Mouse (Mus musculus): ENCODE results near the gene Lsamp. TPM values are rescaled to one million over a fixed set of nuclear protein-coding genes. Genes with fewer than 3 reads are reported as not detected.

Lsamp gene
- polyA plus RNA-seq, 1 experiment from 2014 or later = 3.1 TPM

DNA sequence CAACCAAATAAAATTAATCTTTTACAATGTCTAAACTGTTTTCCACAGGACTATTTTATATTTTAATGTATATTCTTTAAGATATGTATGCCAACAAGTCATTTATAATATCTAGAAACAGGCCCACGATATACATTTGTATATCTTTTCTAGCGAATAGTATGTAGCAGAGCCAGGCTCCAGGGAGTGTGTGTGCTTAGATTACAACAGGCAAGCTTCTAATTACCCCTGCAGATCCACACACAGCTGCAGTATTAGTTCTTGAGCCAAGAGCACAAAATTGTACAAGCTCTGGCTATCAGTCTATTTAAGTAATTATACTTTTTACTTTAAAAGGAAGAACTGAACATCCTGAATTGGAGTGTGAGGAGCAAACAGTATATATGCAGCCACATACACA, 210.7 kb downstream of the Lsamp start:
- 57% methylated on average over 2 of the region's 2 CpGs for WGBS
- Histone ChIP-seq H3K27me3 (replicated peaks; ENCODE audit: control insufficient read depth, insufficient read depth, low read length) (no peaks in the 10 kb centered on the region), H3K4me3 (ENCODE audit: low read length) (no peak overlapping the region), H3K9me3 (ENCODE audit: control insufficient read depth, low read length) (no peaks in the 10 kb centered on the region), H3K27ac (ENCODE audit: low read length) (no peak overlapping the region), H3K36me3 (ENCODE audit: control insufficient read depth, insufficient read depth, low read length) (no peaks in the 10 kb centered on the region), H3K4me1 (ENCODE audit: control insufficient read depth, insufficient read depth, low read length) (no peaks in the 10 kb centered on the region), H3K9ac (ENCODE audit: low read depth, low read length) (no peak overlapping the region), H3K4me2 (ENCODE audit: low read depth, low read length) (no peak overlapping the region)
- ATAC-seq = no peak

- no peak overlapping the region for H3K4me3 ChIP-seq (ENCODE audit: low read length)
- H3K4me1 ChIP-seq (ENCODE audit: control insufficient read depth, insufficient read depth, low read length) = no peaks in the 10 kb centered on the region
- no peak overlapping the region for H3K9ac ChIP-seq (ENCODE audit: low read depth, low read length)
- no peak overlapping the region for H3K27ac ChIP-seq (ENCODE audit: low read length)
- ATAC-seq = no peak
- H3K36me3 ChIP-seq (ENCODE audit: control insufficient read depth, insufficient read depth, low read length) = no peaks in the 10 kb centered on the region
- no peaks in the 10 kb centered on the region for H3K27me3 ChIP-seq (replicated peaks; ENCODE audit: control insufficient read depth, insufficient read depth, low read length)
- H3K4me2 ChIP-seq (ENCODE audit: low read depth, low read length) = no peak overlapping the region
- WGBS = 46% methylated on average over 5 of the region's 5 CpGs
- no peaks in the 10 kb centered on the region for H3K9me3 ChIP-seq (ENCODE audit: control insufficient read depth, low read length)
Measured at GRCm38 (mm10) chr16:40228627-40229026, 244.5 kb downstream of the Lsamp start.

DNA sequence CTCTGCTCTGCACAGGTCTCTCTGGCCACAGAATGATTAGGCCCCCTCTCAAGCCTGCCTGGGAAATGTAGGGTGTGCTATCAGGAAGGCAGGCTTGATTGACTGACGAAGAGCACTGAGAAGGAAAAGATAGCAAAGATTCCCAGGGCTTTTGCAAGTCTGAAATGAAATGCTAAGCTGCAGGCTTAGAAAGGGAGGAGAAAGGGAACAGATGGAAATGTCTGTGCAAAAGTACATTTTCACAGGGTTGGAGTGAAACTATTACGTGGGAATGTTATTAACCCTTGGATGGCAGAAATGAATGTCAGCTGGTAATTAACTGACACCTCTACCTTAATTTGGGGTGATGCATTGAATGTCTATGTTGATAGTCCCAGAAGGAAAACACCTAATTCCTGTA, 248.9 kb downstream of the Lsamp start:
- ATAC-seq = no peak
- WGBS = 50% methylated on average over 2 of the region's 2 CpGs
- no peaks in the 10 kb centered on the region for H3K4me1 ChIP-seq (ENCODE audit: control insufficient read depth, insufficient read depth, low read length)
- H3K4me2 ChIP-seq (ENCODE audit: low read depth, low read length) = no peak overlapping the region
- H3K36me3 ChIP-seq (ENCODE audit: control insufficient read depth, insufficient read depth, low read length) = no peaks in the 10 kb centered on the region
- H3K4me3 ChIP-seq (ENCODE audit: low read length) = no peak overlapping the region
- no peak overlapping the region for H3K9ac ChIP-seq (ENCODE audit: low read depth, low read length)
- no peaks in the 10 kb centered on the region for H3K27me3 ChIP-seq (replicated peaks; ENCODE audit: control insufficient read depth, insufficient read depth, low read length)
- H3K9me3 ChIP-seq (ENCODE audit: control insufficient read depth, low read length) = no peaks in the 10 kb centered on the region
- H3K27ac ChIP-seq (ENCODE audit: low read length) = no peak overlapping the region

DNA sequence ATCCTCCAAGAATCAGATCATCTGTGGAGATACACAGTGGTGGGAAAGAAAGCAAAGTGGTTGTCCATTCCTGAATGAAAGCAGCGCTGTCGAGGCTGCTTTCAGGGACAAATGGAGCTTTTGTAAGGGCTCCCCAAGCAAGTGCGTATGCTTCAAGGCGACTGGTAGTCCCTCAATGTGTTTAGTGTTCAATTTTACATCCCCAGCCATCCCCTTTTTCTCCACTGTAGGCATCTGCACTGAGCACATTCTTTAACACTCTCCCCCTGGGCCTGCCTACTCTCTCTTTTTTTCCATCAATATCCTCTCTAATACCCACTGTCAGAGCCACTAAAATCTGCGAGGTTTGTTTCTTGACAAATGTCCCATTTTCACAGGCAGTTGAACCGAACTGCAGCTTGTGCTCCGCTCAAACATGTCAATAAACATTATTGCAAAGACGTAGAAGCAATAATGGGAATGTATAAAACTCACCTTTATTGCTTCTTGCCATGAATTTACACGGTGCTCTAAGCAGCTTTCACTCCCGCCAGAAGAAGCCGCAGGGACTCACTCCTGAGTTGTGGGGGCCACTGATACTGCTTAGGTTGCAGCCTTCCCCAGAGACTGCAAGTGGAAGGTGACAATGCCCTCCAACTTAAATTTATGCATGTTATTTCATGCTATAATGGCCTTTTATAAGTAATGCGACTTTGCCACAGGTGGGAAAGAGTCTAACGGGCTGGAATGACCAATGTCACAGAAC, 250.2 kb downstream of the Lsamp start:
- WGBS = 72% methylated on average over 13 of the region's 13 CpGs
- no peaks in the 10 kb centered on the region for H3K4me1 ChIP-seq (ENCODE audit: control insufficient read depth, insufficient read depth, low read length)
- H3K9me3 ChIP-seq (ENCODE audit: control insufficient read depth, low read length) = no peaks in the 10 kb centered on the region
- H3K27me3 ChIP-seq (replicated peaks; ENCODE audit: control insufficient read depth, insufficient read depth, low read length) = no peaks in the 10 kb centered on the region
- no peak overlapping the region for H3K9ac ChIP-seq (ENCODE audit: low read depth, low read length)
- H3K4me3 ChIP-seq (ENCODE audit: low read length) = no peak overlapping the region
- no peak overlapping the region for H3K27ac ChIP-seq (ENCODE audit: low read length)
- ATAC-seq = no peak
- no peaks in the 10 kb centered on the region for H3K36me3 ChIP-seq (ENCODE audit: control insufficient read depth, insufficient read depth, low read length)
- H3K4me2 ChIP-seq (ENCODE audit: low read depth, low read length) = no peak overlapping the region

DNA sequence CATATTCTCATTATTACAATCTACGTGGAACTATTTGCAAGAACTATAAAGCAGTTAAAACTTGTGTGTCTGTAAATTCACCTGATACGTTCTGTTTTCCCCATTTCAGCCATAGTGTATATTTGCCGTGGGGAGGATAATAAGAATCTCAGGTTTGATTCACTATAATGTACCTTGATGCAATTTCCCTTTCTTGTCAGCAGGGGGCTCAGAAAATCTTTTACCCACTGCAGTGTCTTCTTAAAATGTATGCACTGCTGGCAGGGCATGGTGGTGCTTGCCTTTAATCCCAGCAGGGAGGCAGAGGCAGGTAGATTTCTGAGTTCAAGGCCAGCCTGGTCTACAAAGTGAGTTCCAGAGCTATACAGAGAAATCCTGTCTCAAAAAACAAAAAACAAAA, 287.7 kb downstream of the Lsamp start:
- Histone ChIP-seq H3K9ac (ENCODE audit: low read depth, low read length) (no peak overlapping the region), H3K4me2 (ENCODE audit: low read depth, low read length) (no peak overlapping the region), H3K9me3 (ENCODE audit: control insufficient read depth, low read length) (no peaks in the 10 kb centered on the region), H3K4me3 (ENCODE audit: low read length) (no peak overlapping the region), H3K27ac (ENCODE audit: low read length) (no peak overlapping the region), H3K36me3 (ENCODE audit: control insufficient read depth, insufficient read depth, low read length) (no peaks in the 10 kb centered on the region), H3K27me3 (replicated peaks; ENCODE audit: control insufficient read depth, insufficient read depth, low read length) (no peaks in the 10 kb centered on the region), H3K4me1 (ENCODE audit: control insufficient read depth, insufficient read depth, low read length) (no peaks in the 10 kb centered on the region)
- 83% methylated on average over 3 of the region's 3 CpGs for WGBS
- ATAC-seq = no peak

GRCm38 (mm10) chr16:40290132-40290531, 306.0 kb downstream of the Lsamp start:
- Histone ChIP-seq H3K4me3 (ENCODE audit: low read length) (no peak overlapping the region), H3K9ac (ENCODE audit: low read depth, low read length) (no peak overlapping the region), H3K9me3 (ENCODE audit: control insufficient read depth, low read length) (no peaks in the 10 kb centered on the region), H3K36me3 (ENCODE audit: control insufficient read depth, insufficient read depth, low read length) (no peaks in the 10 kb centered on the region), H3K4me2 (ENCODE audit: low read depth, low read length) (no peak overlapping the region), H3K4me1 (ENCODE audit: control insufficient read depth, insufficient read depth, low read length) (no peaks in the 10 kb centered on the region), H3K27ac (ENCODE audit: low read length) (no peak overlapping the region), H3K27me3 (replicated peaks; ENCODE audit: control insufficient read depth, insufficient read depth, low read length) (no peaks in the 10 kb centered on the region)
- ATAC-seq = no peak
- 67% methylated on average over 4 of the region's 4 CpGs for WGBS

- Histone ChIP-seq H3K4me1 (ENCODE audit: control insufficient read depth, insufficient read depth, low read length) (no peaks in the 10 kb centered on the region), H3K36me3 (ENCODE audit: control insufficient read depth, insufficient read depth, low read length) (no peaks in the 10 kb centered on the region), H3K4me3 (ENCODE audit: low read length) (no peak overlapping the region), H3K4me2 (ENCODE audit: low read depth, low read length) (no peak overlapping the region), H3K27ac (ENCODE audit: low read length) (no peak overlapping the region), H3K9ac (ENCODE audit: low read depth, low read length) (no peak overlapping the region), H3K9me3 (ENCODE audit: control insufficient read depth, low read length) (no peaks in the 10 kb centered on the region), H3K27me3 (replicated peaks; ENCODE audit: control insufficient read depth, insufficient read depth, low read length) (no peaks in the 10 kb centered on the region)
- ATAC-seq = no peak
- WGBS = 74% methylated on average over 4 of the region's 4 CpGs
Measured at GRCm38 (mm10) chr16:40294296-40294882, 310.2 kb downstream of the Lsamp start.

GRCm38 (mm10) chr16:40295240-40295639, 311.1 kb downstream of the Lsamp start:
- no peak for ATAC-seq
- no peak overlapping the region for H3K27ac ChIP-seq (ENCODE audit: low read length)
- WGBS = 70% methylated on average over 7 of the region's 7 CpGs
- H3K4me2 ChIP-seq (ENCODE audit: low read depth, low read length) = no peak overlapping the region
- H3K36me3 ChIP-seq (ENCODE audit: control insufficient read depth, insufficient read depth, low read length) = no peaks in the 10 kb centered on the region
- H3K9ac ChIP-seq (ENCODE audit: low read depth, low read length) = no peak overlapping the region
- H3K4me1 ChIP-seq (ENCODE audit: control insufficient read depth, insufficient read depth, low read length) = no peaks in the 10 kb centered on the region
- no peaks in the 10 kb centered on the region for H3K9me3 ChIP-seq (ENCODE audit: control insufficient read depth, low read length)
- no peaks in the 10 kb centered on the region for H3K27me3 ChIP-seq (replicated peaks; ENCODE audit: control insufficient read depth, insufficient read depth, low read length)
- no peak overlapping the region for H3K4me3 ChIP-seq (ENCODE audit: low read length)

DNA sequence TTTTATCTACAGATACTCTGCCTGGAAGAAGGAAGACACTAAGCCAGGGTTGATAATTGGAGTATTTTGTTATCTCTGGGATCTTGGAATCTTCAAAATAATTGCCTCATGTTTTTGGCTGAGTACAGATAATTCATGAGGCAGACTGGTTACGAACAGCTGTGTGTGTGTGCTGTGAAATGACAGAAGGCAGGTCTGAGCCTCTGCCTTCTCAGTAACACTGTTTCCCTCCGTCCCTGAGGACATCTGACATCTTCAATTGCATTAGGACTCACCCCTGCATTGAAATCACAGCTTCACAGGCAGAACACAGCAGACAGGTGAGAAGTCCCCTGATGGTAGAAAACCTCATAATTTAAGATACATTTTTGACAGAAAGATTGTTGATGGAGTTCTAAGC, 323.5 kb downstream of the Lsamp start:
- H3K9ac ChIP-seq (ENCODE audit: low read depth, low read length) = no peak overlapping the region
- 42% methylated on average over 2 of the region's 2 CpGs for WGBS
- no peak for ATAC-seq
- H3K36me3 ChIP-seq (ENCODE audit: control insufficient read depth, insufficient read depth, low read length) = no peaks in the 10 kb centered on the region
- no peak overlapping the region for H3K4me3 ChIP-seq (ENCODE audit: low read length)
- H3K27me3 ChIP-seq (replicated peaks; ENCODE audit: control insufficient read depth, insufficient read depth, low read length) = no peaks in the 10 kb centered on the region
- H3K4me1 ChIP-seq (ENCODE audit: control insufficient read depth, insufficient read depth, low read length) = no peaks in the 10 kb centered on the region
- no peak overlapping the region for H3K4me2 ChIP-seq (ENCODE audit: low read depth, low read length)
- no peaks in the 10 kb centered on the region for H3K9me3 ChIP-seq (ENCODE audit: control insufficient read depth, low read length)
- H3K27ac ChIP-seq (ENCODE audit: low read length) = no peak overlapping the region

DNA sequence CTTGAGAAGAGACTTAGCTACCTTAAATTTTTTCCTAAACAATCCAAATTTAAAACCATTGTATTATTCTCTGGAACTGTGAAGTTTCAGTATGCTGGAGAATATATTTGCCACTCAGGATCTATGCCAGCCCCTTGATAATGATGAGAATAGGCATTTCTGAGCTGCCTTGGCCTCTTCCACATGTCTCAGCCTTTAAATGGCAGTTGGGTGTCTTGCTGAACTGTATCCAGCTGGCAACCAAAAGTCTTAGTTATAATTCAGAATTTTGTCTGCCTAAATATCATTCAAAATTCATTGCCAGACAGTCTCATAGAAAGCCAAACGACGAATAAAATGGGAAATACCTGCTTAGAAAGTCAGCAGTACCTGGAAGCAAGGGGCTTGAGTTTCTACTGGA, 332.0 kb downstream of the Lsamp start:
- no peak for ATAC-seq
- 84% methylated on average over 2 of the region's 2 CpGs for WGBS
- no peaks in the 10 kb centered on the region for H3K36me3 ChIP-seq (ENCODE audit: control insufficient read depth, insufficient read depth, low read length)
- H3K27me3 ChIP-seq (replicated peaks; ENCODE audit: control insufficient read depth, insufficient read depth, low read length) = no peaks in the 10 kb centered on the region
- no peak overlapping the region for H3K4me3 ChIP-seq (ENCODE audit: low read length)
- H3K9ac ChIP-seq (ENCODE audit: low read depth, low read length) = no peak overlapping the region
- no peaks in the 10 kb centered on the region for H3K9me3 ChIP-seq (ENCODE audit: control insufficient read depth, low read length)
- no peak overlapping the region for H3K4me2 ChIP-seq (ENCODE audit: low read depth, low read length)
- no peak overlapping the region for H3K27ac ChIP-seq (ENCODE audit: low read length)
- no peaks in the 10 kb centered on the region for H3K4me1 ChIP-seq (ENCODE audit: control insufficient read depth, insufficient read depth, low read length)
